Mouse (Mus musculus): ENCODE measurements around the gene Abcc12.
A peak's percentile ranks its signal among the peaks of the same experiment; 100 is the strongest.

The Abcc12 gene

GRCm38 (mm10) chr8:86580458-86580857 is at the start of gene Abcc12:
TSS of gene Abcc12 (minus strand) at chr8:86580686.
- no peak for DNase-seq (ENCODE audit: low spot score in 2 of 2)

DNA sequence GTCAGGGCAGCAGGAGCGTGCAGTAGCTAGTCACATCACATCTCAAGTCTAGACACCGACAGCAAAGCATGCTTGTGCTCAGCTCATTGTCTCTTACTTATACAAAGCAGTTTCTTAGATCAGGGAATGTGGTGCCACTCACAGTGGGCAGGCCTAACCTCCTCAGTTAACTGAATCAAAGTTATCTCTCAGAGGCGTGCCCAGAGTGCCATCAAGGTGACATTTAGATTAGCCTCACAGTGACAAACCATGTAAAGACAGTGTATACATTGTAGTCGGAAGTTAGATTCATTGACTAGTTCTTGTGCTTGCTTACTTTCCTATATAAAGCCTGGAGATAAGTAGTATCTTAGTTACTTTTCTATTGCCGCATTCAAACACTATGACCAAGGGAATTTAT is 49.7 kb upstream of the Abcc12 start:
- DNase-seq (ENCODE audit: low spot score in 2 of 2): no peak

GRCm38 (mm10) chr8:86624915-86625314 is 44.4 kb upstream of the Abcc12 start:
- peak in 1 of 2 experiments; percentile 9 for DNase-seq (ENCODE audit: low spot score in 2 of 2)

DNA sequence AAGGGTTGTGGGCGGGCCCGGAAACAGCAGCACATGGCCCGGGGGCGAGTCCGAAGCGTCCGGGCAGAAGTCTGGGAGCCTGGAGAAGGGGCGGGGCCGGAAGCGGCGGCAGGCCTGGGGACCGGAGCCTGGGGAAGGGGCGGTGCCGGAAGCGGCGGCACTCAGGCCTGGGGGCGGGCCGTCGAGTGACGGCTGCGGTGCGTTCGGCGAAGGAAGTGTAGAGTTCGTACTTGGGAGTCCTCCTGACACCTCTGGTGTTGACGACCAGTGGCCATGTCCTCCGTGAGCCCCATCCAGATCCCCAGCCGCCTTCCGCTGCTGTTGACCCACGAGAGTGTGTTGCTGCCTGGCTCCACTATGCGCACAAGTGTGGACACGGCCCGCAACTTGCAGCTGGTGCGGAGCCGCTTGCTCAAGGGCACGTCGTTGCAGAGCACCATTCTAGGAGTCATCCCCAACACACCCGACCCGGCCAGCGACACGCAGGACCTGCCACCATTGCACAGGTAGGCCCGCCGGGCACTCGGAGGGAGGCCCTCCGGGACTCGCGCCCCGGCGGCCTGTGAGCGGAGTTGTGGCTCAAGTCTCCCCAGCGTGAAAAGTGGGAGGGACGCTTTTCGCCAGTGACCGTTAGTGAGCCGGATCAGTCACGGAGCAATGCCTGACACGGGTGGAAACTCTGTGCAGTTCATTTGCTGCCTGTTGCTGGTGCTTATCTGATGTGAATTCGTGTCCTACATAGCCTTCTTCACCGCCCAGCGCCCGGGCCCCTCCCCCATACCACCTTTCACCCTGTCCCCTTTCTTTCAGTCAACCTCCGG is 43.6 kb upstream of the Abcc12 start, which contains the start of gene Lonp2:
Gene Lonp2, plus strand, starts transcription at position 133 of the 821 bp plus-strand sequence.
- peak; percentile 90 to 98 for DNase-seq (ENCODE audit: low spot score in 2 of 2)

DNA sequence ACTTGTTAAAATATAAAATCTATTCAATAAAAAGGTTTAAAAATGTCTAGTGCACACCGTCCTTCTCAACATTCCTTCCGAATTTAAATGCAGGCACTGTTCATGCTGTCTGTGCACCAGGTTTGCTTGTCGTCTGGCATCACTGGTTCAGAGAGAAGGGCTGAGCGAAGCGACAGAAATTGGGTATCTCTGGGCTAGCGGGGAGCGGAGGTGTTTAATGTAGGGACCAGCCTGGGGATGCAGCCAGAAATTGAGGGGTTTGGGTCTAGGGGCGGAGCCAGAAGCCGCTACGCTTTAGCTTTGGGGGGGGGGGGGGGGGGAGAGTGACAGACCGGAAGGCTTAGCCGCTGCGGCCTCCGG is 43.0 kb upstream of the Abcc12 start:
- no peak for DNase-seq (ENCODE audit: low spot score in 2 of 2)

GRCm38 (mm10) chr8:86617759-86618387 is 37.4 kb upstream of the Abcc12 start:
- DNase-seq (ENCODE audit: low spot score in 2 of 2): no peak

DNA sequence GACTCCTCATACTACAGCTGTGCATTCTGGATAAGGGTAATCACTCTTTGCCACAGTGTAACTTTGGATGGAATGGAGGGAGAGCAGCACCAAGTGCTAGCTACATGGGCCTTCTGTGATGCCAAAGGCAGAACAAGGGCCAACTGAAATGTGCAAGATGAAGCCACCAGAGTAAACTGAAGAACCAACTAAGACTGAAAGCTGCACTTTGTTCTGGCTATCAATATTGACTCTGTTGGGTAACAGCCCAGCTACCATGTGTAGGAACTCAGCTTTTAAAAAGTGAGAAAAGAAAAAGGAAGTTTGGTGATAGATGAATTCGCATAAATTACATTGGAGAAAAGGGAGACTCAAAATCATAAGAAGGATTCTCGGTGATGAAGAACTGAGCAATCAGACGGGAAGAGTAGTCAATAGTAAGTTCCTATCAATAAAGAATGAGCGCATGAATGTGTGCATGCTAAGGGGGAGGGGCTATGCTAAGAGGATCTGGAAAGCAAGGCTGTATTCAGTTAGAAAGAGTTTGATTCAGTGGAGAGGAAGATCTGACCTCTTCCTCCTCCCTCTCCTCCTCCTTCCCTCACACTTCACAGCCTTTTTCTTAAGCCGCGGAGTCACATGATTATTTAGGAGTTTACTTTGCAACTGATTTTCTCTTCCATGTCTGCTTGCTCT is 34.7 kb upstream of the Abcc12 start:
- DNase-seq (ENCODE audit: low spot score in 2 of 2): no peak

- DNase-seq (ENCODE audit: low spot score in 2 of 2): no peak
These were observed 33.3 kb upstream of the Abcc12 start for GRCm38 (mm10) chr8:86613798-86614197.

DNA sequence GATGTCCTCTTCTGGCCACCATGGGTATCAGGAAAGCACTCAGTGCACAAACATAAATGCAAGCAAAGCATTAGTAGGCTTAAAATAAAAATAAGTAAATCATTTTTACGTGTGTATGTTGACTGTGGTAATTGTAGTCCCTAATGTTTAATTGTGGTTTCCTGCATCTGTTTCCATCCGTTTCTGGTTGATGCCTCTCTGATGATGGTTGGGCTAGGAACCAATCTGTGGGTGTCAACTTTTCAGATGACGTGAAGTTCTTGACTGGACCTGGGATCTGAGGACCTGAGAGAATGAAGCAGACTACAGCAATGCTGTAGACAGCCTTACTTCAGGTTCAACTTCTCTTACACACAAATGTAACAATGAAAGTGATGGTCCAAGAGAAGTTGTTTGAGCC is 24.2 kb upstream of the Abcc12 start:
- DNase-seq (ENCODE audit: low spot score in 2 of 2): no peak

GRCm38 (mm10) chr8:86603174-86603573 is 22.7 kb upstream of the Abcc12 start:
- DNase-seq (ENCODE audit: low spot score in 2 of 2): no peak

DNA sequence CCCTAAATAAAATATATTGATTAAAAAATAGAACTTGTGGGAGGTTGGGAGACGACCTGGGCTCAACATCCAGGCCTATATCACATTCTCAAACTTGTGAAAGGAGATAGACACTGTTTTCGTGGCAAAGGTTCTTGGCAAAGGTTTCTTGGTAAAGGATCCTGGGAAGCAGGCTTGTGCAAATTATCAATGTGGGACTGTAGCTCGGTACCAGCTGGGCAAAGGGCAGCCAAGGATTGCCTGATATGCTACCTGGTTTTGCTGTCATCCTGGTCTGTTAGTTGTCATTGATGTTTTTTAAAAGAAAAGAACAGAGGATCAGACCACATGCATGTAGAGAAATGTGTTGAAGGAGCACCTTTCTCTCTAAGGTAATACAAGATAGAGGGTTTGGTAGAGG is 19.8 kb upstream of the Abcc12 start:
- DNase-seq (ENCODE audit: low spot score in 2 of 2): no peak

DNA sequence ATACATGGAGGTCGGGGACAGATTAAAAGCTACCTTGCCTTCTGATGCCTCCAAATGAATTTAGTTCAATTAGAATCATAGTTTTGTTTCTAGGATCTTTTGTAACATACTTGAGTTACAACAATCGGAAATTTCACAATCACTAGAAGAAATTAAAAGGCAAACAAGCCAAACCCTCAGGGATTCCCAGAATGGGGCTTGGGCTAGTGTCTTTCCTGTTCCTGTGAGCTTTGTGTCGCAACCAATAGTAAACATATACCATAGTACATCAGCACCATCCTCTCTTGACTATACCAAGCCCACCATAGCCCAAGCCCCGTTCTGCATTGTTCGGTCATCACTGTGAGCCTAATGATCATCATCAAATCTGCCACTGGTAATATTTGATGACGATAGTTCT is 18.8 kb upstream of the Abcc12 start:
- no peak for DNase-seq (ENCODE audit: low spot score in 2 of 2)

GRCm38 (mm10) chr8:86597681-86598080 is 17.2 kb upstream of the Abcc12 start:
- DNase-seq (ENCODE audit: low spot score in 2 of 2): no peak

DNA sequence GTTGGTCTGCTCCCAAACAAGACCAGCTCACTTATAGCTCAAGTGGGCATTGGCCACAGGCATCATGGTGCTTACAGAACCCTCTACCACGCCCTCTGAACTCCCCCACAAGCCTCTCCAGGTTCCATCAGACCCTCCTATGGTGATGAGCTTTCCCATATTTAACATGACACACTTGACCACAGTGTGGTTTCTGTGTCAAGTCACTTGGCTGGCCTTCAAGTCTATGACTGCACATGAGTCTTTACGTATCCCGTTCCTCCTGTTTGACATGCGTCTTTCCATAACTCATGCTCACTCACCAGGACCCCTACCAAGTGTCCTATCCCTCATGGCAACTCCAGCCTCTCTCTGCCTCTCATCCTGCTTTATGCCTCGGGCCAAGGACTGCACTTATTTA is 15.2 kb upstream of the Abcc12 start:
- no peak for DNase-seq (ENCODE audit: low spot score in 2 of 2)

- DNase-seq (ENCODE audit: low spot score in 2 of 2): no peak
These were observed 13.8 kb upstream of the Abcc12 start for GRCm38 (mm10) chr8:86594159-86594796.

DNA sequence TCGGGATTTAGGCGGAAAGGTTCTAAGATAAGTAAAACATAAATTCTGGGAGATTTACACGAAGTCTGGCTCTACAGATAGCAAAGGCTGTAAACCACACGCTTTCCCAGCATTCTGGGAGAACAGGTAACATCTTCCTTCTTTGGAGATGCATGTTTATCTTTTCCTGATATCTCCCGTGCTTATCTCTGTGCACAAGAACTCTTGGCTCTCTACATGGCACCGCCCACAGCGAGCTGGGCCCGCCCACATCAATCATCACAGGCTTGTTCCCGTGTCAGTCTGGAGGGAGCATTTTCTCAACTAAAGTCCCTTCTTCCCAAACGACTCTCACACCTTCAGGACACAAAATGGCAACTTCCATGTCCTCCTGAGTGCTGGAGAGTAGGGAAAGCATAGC is 12.6 kb upstream of the Abcc12 start:
- DNase-seq (ENCODE audit: low spot score in 2 of 2): no peak

DNA sequence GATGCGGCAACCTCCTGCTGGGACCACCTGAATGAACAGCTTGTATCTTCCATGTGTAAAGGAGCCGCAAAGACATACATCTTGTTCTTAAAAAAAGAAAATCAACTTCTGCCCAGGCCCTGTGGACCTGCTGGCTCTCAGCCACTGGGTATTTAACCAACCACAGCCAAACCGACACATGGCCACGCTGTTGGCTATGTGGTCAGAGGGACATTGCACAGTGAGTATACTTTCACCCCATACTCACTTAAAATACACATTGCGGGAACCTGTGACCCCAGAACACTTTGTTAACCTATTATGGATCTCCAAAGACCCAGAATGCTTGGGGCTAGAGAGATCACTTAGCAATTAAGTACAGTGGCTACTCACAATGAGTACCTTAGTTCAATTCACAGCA is 7.9 kb upstream of the Abcc12 start:
- no peak for DNase-seq (ENCODE audit: low spot score in 2 of 2)

DNA sequence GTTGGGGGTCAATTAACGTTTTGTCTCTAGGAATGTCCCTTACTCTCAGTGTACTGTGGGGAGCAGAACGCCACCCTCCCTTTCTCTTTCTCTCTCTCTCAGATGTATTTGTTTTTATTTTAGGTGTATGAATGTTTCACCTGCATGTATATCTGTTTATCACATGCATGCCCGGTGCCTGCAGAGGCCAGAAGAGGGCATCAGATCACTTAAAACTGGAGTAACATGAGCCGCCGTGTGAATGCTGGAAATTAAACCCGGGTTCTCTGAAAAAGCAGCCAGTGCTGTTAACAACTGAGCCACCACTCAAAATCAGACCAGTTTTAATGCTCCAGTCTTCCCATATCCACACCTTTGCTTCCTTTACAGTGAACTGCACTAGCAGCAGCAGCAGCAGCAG is 6.2 kb upstream of the Abcc12 start:
- no peak for DNase-seq (ENCODE audit: low spot score in 2 of 2)

- no peak for DNase-seq (ENCODE audit: low spot score in 2 of 2)
These were observed 5.6 kb upstream of the Abcc12 start for GRCm38 (mm10) chr8:86586058-86586457.

DNA sequence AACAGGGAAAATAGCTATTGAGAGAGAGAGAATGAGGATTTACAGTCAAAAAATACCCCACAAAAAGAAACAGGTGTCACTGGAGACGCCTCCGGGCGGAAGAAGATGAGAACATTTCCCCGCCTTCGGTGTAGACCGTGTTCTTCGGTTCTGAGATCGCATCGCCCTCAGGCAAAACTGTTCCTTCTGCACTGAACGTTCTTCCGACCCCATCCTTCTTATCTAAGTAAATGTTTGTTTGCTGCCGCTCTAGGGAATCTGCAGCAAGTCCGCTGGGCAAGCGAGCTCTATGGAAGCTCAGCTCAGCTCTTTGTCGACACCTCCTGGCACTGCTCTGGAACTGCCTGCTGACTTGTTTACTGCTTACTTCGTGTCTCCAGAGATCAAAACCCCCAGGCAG is 5.0 kb upstream of the Abcc12 start:
- DNase-seq (ENCODE audit: low spot score in 2 of 2): peak; percentile 31 to 50

GRCm38 (mm10) chr8:86585118-86585517 is 4.6 kb upstream of the Abcc12 start:
- DNase-seq (ENCODE audit: low spot score in 2 of 2): peak; percentile 51 to 60

- no peak for DNase-seq (ENCODE audit: low spot score in 2 of 2)
These were observed 1.4 kb upstream of the Abcc12 start for GRCm38 (mm10) chr8:86581921-86582331.

Measured in urinary bladder, adult 18-20 months (tissue).